Mouse (Mus musculus) heart, postnatal 14 days (tissue): Measurements from ENCODE around the gene Mypn. TPM values are rescaled to one million over a fixed set of nuclear protein-coding genes. Genes with fewer than 3 reads are reported as not detected.

Experiments used
- DNase-seq, 2 experiments: peaks; one replicate each; pipeline ENCODE4 v3.0.0; 2021 to 2022
- intact Hi-C: fragments of 180-260 bp; cut with DNase I; formaldehyde crosslinking; loops from one replicate; pipeline ENCODE4 v1.15.1; 2025
- total RNA-seq, 2 experiments: library from RNA; stranded (reverse); gene quantifications; 2 replicates each; pipeline ENCODE4 v1.2.3; 2021

Gene Mypn
- total RNA-seq, 2 experiments from 2014 or later = 82.5 to 90.9 TPM

DNA sequence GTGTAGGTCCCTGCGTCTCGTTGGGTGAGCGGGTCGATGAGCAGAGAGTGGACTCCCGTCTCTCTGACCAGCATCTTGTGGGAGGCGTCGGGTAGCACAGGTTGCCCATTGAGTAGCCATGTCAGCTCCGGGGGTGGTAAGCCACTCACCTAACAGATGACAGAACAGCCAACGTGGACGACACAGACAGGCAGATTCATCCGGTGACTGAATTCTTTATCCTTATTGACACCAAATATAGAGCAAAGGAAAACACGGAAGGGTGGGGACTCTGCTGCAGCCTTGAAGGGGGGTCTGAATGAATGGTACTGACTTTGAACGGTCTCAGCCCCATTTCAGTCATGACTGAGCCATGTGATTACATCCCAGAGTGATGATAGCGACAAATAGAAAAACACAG is 81.8 kb downstream of the Mypn start:
- intact Hi-C loops = no loop called here

DNA sequence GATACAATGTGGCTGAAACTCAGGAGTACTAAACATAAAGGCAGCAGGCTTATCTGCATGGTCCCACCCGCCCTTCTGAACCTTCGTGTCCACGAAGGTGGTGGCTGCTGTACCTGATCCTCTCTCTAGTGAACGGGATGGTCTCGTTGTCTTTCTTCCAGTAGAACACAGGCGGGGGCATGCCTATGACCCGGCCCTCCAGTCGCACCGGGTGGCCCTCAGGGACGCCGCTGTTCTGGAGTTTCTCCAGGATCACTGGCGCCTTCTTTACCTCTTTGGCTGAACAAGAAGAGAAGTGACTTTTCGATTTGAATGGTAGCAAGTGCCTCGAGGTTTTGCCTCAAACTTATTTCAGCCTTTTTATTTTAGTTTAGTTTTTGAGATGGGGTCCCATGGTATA is 83.8 kb downstream of the Mypn start:
- intact Hi-C loops = no loop called here
- no peak for DNase-seq

More for the DNA sequence above, 81.8 kb downstream of the Mypn start:
- no peak for DNase-seq

DNA sequence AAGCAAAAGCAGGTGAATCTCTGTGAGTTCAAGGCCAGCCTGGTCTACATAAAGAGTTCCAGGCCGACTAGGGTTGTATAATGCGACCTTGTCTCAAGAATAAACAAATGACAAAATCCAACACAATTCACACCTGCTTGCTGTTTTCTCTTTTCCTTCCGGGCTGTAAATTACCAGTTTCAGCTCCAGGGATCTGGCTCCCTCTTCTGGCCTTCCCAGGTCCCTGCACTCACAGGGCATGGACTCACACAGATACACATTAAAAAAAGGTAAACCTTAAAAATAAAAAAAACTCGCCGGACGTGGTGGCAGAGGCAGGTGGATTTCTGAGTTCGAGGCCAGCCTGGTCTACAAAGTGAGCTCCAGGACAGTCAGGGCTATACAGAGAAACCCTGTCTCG is 86.2 kb downstream of the Mypn start:
- DNase-seq = no peak
- intact Hi-C loops = no loop called here

DNA sequence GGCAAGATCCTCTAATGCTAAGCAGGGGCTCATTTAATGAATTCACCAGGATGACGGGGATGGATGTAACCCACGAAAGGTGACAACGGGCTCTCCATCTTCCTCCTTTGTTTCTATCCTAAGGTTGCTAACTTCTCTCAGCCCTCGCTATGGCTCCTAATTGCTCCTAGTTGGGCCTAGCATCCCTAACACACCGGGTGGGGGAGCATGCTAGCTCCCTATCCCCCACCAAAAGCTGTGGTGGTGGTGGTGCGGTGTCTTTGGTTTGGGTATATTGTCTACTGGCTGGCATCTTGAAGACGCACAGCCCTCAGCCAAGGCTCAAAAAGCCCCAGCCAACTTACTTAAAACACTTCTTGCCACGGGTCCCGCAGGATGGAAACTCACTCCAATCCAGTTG is 87.4 kb downstream of the Mypn start:
- DNase-seq = no peak
- intact Hi-C loops = no loop called here

DNA sequence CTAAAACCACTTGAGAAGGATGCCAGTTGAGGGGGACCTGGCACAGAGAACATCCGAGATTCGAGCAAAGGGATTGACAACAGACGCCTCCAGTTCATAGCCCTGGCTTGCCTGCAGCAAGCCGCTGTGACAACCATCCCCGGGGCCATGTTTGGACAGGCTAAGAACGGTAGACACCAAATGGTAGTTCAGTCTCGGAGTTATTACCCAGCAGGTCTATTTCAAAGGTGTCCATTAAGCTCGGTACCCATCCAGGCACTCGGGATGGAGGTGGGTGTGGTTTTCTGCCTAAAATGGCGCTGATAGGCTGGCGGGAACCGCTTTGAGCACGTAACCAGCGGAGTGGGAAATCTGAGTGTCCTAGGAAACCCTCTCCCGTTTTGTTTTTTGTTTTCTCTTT is 87.9 kb downstream of the Mypn start:
- no peak for DNase-seq
- intact Hi-C loops = no loop called here

DNA sequence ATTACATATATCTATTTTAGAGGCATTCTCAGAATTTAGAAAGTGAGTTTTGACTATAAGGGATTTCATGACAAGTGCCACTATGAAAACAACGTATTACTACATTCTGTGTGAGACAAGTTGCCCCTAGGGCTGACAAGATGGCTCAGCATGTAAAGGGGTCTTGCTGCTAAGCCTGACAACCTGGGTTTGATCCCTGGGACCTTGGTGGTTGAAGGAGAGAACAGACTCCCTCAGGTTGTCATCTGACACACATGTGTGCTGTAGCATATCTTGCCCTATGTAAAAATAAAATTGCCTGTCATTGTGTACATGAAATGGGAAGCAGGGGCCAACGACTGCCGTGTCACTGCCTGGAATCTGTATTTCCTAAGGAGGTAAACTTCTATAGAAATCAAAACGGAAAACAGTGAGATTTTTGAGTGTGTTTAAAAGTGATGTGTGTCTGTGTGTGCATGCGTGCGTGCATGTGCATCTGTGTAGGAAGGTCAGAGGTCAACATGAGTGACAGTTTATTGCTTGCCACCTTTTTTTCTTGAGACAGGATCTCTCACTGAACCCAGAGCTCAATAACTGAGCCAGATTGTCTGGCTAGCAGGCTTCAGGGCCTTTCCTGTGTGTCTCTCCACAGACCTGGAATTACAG is 89.9 kb downstream of the Mypn start:
- no peak for DNase-seq
- intact Hi-C loops = no loop called here

DNA sequence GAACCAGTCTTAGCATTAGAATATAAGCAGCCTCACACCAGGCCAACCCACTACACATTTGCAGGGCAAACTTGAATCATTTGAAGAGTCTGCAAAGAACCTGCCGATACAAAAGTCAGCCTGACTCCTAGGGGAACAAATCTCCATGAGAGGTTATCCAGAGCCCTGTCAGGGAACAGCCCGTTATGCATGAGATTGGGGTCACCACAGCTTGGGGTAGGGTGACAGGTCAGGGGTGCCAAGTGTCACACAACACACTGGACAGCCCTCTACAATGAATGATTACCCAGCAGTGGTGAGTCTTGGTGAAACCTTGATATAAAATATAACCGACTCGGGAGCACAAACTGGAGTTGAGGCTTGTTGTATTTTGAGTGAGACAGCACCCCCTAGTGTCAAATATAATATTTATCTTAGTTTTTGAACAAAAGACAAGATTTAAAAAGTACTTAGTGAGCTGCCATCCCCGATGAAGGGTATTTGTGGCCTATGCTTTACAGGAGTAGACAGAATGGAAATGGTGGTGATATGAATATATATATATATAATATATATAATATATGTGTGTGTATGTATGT is 90.6 kb downstream of the Mypn start:
- DNase-seq = no peak

DNA sequence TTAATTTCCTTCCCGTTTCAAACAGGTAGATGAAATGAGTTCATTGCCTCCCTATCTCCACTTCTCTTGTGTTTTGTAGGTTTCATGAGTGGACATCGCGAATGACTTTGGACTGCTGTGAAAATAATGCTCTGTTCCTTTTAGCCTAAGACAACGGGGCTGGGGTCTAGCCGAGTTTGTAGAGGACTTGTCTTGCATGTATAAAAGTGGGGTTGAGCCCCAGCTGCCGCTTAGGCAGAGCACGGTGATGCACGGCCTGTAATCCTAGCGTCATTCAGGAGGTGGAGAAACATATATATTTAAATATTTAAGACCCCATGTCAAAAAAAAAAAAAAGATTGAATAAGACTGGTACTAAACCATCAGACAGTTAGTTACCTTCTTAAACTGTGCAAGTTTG is 103.1 kb downstream of the Mypn start:
- DNase-seq = no peak
- intact Hi-C loops = no loop called here

More for the DNA sequence above, 90.6 kb downstream of the Mypn start:
- intact Hi-C loops = no loop called here

DNA sequence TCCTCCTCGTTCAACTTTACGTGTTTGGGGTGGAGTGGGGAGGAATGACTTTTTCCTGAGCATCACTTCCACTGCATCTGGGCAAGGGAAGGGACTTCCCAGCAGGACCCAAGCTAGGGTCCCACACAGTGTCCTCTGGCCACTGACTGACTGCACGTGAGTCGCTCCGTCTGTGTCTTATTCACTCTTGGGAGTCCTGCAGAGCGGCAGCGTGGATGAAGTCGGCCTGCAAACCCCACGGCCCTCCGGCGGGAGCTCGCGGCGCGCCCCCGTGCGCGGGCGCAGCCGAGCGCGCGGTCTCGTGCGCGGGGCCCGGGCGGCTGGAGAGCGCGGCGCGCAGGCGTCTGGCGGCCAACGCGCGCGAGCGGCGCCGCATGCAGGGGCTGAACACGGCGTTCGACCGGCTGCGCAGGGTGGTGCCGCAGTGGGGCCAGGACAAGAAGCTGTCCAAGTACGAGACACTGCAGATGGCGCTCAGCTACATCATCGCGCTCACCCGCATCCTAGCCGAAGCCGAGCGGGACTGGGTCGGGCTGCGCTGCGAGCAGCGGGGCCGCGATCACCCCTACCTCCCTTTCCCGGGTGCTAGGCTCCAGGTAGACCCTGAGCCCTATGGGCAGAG is 103.7 kb downstream of the Mypn start:
- DNase-seq = peak; percentile 56
- intact Hi-C loops = no loop called here

DNA sequence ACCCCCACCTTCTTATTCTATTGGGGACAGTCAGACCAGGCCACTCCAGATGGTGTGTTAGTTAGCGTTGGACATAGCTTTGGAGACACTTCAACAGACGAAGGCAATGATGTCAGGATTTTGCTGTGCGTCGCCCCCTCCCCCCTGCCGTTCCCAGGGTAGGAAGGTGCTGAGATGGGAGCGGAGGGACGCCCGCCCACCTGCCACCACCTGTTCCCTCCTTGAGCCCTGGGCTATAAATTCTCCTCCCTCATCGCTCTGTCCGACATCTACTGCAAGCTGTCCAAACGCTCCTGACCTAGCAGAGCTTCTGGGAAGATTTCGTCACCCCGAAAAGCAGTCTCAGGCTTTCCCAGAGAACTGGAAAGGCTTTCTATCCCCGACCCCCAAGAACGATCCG is 104.2 kb downstream of the Mypn start, which contains the start of gene Atoh7:
Gene Atoh7 (plus strand): TSS at position 131 of the 400 bp plus-strand sequence.
- no peak for DNase-seq
- intact Hi-C loops = no loop called here

DNA sequence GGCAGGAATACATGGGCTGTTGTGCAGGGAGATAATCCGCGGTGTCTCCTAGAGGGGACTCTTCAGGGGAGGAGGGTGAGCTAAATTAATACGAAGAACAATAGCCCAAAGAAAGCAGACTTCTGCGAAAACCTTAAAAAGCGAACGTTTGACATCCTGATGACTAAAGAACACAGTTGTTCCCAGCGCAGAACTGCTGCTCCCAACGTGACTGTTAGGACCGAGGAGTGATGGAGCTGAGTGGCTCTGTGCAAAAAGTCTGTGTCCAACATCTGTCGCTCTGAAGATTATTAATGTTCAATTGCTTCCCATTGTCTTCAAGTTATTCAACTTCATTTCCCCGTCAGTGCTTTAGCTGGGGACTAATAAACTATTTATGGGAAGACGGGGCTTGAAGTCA is 105.6 kb downstream of the Mypn start:
- intact Hi-C loops = no loop called here
- DNase-seq = no peak

DNA sequence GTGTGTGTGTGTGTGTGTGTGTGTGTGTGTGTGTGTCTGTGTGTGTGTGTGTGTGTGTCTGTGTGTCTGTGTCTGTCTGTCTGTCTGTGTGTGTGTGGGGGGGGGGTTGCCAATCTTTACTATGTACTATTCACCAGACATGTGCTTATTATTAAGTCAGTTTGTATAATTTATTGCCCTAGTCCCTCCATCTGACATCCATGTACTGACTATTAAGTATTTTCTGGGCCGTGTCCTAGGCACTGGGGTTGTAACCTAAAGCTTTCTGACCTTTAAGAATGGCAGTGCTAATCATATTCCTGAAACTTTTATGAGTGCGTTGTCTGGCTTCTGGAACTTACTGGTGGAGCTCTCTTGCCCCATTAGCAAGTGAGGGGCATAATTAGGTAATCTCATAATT is 107.0 kb downstream of the Mypn start:
- no peak for DNase-seq
- intact Hi-C loops = no loop called here

DNA sequence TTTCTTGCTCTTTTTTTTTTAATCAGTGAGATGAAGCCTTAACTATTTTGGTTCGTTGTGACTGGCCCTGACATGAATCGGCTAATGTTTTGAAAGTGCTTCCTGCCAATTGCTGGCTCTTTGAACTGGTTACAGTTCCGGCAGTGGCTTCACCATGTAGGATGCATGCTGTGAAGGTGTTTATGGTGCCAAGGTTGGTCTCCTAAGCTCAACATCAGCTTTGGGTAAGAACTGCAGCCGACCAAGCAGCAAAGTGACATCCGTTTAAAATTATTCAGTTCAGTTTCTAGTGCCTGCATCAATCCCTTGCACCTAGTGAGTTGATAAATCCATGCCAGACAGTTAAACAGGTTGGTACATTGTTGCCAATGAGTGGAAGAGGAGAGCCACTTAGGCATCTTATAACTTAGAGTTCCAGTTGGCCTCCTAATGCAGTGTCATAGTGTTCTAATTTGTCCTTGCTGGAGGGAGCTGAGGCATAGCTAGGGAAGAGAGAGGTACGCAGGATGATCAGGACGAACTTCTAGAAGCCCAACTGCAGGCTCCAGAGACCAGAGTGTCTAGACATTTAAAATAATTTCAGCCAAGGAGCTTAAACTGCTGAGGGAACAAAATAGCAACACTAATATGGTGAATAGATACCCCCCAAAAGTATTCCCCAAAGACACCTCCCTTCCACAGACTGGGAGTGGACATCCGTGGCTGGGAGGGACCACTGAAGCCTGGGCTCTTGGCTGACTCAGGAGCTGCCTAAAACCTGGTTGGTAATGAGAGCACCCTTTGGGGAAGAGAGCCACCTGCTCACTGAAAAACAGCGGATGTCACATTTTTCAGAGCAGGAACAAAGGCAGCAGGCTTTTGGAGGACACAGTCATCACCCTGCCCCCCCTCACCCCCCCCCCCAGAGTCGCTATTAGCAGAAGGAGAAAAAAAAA is 110.9 kb downstream of the Mypn start:
- intact Hi-C loops = no loop called here
- DNase-seq = no peak

DNA sequence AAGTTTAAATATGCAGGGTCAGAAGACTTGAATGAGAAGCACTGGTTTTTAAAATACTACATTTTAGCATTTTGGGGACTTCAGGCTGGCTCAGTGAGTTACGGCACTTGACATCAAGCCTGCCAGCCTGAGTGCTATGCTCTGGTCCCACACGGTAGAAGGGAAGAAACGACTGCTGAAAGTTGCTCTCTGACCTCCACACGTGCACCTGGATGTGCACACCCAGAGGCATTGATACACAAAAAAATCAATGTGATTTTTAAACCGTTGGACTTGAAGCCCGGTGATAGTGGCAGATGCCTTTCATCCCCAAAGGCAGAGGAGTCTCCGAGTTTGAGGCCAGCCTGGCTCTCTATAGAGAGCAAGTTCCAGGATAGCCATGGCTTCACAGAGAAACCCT is 111.8 kb downstream of the Mypn start:
- intact Hi-C loops = no loop called here
- DNase-seq = no peak

DNA sequence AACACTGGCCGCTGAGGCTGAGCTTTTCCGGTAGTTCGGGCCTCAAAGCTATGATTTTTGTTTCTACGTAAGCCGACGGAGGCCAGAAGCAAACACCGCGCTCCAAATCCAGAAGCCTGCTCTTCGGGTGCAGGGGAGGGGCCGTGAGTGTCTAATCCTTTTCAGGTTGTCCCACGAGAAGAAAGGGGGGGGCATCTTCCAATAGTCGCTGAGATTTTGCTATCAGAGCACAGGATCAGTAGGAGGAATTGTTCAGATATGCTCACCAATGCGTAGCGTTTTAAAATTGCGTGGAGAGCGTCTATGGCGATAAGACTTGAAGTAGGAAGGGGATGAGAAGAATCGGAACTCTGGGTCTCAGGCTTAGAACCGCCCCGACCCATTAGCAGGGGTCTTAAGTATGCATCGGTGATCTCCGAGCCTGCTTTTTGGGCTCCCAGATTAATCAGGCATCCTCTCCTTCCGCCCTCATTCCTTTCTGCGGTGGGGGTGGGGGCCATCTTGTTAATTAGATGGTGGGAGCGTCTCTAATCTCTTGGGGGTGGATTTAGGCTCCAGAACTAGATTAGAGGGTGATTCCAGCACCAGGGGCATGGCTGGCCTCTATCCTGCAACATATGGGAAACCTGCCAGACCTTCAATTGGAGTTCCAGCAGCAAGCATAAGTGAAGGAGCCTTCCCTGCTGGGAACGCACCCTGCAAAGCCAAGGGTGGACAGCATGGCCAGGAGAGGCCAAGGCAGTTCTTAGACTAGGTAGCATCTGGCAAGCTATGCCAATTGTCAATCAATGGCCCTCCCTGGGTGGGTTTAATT is 113.8 kb downstream of the Mypn start:
- intact Hi-C loops = no loop called here

DNA sequence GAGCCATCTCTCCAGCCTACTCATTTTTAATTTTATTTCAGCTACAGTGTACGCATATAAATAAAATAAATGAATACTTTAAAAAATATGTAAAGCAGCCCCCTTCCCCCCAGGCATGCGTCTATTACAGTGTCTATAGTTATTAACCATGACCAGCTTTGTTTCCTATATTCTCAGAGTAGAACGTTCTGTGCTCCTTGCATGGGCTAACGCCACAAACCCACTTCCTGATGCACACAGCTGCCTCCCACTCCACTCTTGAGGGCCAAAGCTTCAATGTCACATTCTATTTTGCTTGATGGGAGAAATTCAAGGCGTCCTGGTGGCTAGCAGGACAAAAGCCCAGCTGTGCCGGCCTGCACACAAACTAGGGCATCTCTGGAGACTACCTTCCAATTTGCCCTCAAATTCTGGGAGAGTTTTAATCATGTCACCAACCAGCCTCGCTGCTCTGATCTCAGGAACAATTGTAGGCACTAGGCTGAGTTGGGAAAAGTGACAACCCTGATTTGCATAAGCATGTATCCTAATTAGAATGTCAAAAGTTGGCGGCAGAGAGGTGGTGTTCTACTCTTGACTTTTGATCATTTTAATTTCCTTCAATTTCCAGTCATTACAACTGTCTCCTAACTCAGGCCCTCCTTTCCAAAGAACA is 114.5 kb downstream of the Mypn start:
- DNase-seq = no peak
- intact Hi-C loops = no loop called here

More for the DNA sequence above, 113.8 kb downstream of the Mypn start:
- peak in 1 of 2 experiments; percentile 22 for DNase-seq

DNA sequence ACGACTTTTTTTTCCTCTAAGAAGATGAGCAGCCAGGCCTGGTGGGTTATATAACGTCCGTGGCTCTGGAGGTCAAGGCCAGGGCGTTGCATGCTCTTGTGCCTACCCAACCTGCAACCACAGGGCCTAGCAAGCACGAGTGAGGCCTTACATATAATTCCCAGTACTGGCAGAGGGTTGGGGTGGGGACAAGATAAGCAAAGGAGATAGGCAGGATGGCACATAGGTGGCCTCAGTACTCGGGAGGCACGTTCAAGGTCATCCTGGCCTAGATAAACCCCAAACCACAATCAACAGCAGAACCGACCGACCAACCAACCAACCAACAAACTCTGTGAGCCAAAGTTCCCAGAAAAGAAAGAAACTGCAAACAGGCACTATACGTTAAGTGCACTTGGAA is 117.4 kb downstream of the Mypn start:
- DNase-seq = no peak

DNA sequence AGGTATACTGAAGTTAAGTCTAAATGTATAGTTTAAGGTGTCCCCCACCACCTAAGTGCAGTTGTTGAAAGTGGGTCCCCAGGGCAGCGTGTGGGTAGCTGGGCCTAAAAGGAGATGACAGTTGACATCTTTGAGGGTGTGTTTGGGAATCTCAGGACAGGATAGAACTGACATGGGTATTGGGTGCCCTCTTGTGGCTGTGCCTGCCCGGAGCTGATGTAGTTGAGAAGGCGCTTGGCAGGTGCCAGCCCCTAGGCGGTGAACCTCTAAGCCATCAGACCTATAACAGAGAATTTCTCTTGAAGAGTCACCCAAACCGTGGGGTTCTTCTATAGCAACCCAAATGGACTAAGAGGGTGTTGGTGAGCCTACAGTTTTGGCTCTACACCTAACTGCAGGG is 137.8 kb downstream of the Mypn start:
- peak; percentile 82 for DNase-seq
- intact Hi-C loops = loop anchor here (2.0 to 10.0 kb wide), 3 partner anchors 21 to 81 kb away; partner anchors contain the start of genes Hnrnph3, Pbld2 and Rufy2

More for the DNA sequence above, 117.4 kb downstream of the Mypn start:
- intact Hi-C loops = no loop called here
